Mouse (Mus musculus): ENCODE data around the gene Babam2.

The Babam2 gene

GRCm38 (mm10) chr5:32058481-32059253 lies 361.2 kb downstream of the Babam2 start:
- peak; percentile 3 for DNase-seq

- DNase-seq: peak; percentile 47
Observed at GRCm38 (mm10) chr5:32059254-32059796, 361.8 kb downstream of the Babam2 start.

GRCm38 (mm10) chr5:32060485-32060884 lies 363.0 kb downstream of the Babam2 start:
- DNase-seq: no peak

DNA sequence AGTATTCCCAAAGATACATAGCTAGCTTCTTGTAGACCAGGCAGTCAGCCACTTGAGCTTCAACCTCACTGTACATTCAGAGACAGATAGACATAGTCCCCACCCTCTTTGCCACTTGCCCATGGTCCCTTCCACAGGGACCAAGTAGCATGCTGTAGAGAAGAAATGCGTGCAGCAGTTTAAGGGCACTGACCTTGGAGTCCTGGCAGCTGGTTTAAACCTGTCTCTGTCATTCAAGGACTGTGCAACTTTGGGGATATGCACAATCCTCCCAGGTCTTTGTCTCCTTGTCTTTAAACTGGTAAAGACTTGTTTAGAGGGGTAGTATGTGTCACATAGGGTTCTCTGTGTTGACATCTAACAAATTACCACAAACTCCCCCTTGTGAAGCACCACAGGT lies 364.4 kb downstream of the Babam2 start:
- peak; percentile 1 for DNase-seq

- peak; percentile 32 for DNase-seq
Observed at GRCm38 (mm10) chr5:32064341-32065105, 367.0 kb downstream of the Babam2 start.

DNA sequence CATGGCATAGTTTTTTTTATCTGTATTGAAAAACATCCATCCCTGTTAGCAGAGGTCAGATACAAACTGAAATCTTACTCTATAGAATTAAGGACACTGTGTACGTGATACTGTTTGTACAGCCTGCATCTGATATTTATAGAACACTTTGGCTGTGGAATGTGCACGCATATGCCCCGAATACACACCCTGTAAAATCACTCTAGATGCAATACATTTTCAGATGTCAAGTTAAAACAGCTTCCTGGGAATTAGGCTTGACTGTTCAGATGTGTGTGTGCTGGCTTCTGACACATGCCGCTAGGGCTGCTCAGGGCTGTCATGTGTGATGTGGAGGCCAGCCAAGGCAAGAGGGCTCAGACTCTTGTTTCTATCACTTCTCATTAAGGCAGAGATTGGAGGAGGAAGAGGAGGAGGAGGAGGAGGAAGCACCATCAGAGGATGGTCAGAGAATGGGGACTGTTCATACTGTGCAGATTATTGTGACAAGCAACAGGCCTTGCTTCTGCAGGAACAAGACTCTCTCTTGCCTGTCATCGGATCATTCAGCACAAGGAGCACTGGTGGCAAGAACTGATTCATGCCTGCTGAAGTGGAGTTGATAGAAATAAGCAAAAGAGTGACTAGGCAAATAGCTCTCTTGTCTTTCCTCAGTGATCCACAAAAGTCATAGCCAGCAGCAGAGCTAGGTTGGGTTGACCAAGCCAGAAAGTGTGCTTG lies 368.7 kb downstream of the Babam2 start:
- peak; percentile 6 for DNase-seq

GRCm38 (mm10) chr5:32066839-32067238 lies 369.4 kb downstream of the Babam2 start:
- DNase-seq: peak; percentile 1

DNA sequence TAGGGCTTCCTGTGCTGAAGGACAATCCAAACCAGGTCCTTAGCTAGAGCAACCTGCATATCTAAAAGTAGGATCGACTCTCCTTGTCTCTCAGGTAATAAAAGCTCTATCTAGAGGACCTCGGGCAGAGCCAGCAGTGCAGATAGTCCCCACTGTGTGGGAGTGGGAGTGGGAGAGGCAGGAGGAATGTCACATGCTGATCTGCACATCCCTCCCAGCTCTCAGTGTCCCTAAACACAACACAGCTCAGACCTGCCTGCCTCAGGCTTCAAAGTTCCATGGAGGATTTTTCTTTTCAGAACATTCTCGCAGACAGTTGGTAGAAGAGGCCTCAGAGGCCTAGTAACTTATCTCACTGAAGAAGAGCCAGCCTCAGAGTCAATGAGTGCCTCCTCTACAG lies 371.1 kb downstream of the Babam2 start:
- peak; percentile 29 for DNase-seq

DNA sequence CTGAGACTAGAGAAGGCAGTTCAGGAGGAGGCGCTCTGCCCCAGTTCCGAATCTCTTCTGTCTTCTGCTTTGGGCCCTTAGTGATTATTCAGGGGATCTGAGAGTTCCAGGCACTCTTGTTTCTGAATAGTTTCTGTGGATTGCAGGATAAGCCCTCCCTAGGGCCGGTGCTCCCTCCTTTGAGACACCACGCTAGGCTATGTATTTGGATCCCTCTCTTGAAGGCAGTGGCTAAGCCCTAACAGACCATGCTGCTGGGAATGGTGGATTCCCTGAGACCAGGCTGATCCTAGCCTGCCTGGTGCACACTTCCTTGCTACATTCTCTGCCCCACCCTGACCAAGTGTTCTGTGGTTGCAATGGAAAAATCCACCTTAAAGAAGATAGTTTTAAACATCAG lies 371.6 kb downstream of the Babam2 start:
- DNase-seq: peak; percentile 5

DNA sequence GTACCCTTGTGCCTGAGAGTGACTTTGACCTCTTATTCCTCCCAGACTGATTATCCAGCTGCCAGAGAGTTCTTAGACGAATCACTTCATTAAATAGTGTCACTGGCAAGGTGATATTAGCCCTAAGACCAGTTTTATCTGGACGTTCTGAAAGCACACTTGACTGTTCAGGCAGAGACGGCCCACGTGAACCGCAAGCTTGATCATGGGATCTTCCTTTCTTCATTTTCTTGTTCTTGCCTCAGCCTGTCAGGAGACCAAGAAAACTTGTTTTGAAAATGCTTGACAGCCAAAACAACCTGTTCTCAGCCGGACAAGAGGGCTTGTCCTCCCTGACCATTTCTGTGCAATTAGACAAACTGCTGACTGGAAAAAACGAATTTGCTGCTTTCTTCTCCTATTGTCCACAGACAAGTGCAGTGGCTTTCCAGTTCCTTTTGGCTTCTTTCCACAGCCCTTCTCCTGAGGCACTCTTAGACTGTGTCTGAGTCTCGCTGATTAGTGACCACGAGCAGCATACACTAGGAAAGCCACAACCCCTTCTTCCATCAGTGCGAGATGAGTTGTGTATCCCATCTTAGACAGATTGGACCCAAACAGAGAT lies 372.2 kb downstream of the Babam2 start:
- peak; percentile 13 for DNase-seq

- peak; percentile 7 for DNase-seq
Observed at GRCm38 (mm10) chr5:32070781-32071180, 373.3 kb downstream of the Babam2 start.

- peak; percentile 5 for DNase-seq
Observed at GRCm38 (mm10) chr5:32071314-32071713, 373.8 kb downstream of the Babam2 start.

DNA sequence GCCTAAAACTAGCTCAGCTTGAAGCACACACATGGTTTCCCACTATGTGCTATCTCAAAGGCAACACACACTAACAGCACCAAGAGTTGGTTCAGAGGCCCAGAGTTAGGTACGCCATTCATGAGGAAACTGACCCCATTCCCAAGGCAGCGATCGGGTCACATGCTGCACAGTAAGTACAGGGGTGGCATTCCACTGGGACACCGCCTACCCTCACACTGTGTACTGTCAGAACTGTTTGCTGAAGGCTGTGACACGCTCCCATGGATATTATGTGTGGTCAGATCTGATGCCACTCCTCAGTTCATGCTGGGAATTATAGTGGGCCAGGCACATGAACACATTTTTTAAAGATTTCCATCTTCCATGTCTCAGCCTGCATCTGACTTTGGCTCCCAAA lies 374.3 kb downstream of the Babam2 start:
- no peak for DNase-seq

- DNase-seq: no peak
Observed at GRCm38 (mm10) chr5:32072877-32073276, 375.4 kb downstream of the Babam2 start.

DNA sequence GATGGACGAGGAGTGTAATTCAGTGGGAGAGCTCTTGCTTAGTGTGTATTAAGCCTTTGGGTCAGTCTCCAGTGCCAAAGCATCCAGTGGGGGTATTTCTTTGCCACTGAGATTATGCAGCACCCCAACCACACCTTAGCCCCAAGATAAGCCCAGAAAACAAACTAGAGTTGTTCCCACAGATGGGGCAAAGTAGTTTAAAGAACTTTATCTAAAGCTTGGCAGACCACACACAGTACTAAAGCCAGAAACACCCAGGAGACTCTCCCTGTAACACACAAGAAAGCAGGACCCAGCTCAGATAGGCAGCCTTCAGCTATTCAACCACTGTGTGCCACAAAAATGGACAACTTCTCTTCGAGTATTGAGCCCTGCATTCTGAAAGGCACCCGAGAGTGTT lies 376.6 kb downstream of the Babam2 start:
- DNase-seq: no peak

- DNase-seq: no peak
Observed at GRCm38 (mm10) chr5:32077139-32077538, 379.7 kb downstream of the Babam2 start.

DNA sequence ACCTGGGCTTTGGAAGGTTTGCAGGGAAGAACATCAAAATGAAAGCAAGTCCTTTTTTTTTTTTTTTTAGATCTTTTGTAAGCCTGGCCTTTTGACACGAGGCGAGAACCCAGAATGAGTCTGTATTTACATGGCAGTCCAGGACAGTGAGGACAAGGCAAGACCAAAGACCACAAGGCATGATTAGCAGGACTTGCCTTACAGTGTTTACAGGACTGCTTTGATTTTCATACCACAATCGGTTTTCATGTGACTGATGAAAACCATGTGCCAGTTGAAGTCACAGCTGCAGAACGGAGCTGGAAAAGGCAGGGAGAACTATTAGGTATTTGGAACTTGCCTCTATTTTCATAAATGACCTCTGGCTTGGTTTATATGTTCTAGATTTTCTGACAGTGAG lies 381.5 kb downstream of the Babam2 start:
- no peak for DNase-seq

DNA sequence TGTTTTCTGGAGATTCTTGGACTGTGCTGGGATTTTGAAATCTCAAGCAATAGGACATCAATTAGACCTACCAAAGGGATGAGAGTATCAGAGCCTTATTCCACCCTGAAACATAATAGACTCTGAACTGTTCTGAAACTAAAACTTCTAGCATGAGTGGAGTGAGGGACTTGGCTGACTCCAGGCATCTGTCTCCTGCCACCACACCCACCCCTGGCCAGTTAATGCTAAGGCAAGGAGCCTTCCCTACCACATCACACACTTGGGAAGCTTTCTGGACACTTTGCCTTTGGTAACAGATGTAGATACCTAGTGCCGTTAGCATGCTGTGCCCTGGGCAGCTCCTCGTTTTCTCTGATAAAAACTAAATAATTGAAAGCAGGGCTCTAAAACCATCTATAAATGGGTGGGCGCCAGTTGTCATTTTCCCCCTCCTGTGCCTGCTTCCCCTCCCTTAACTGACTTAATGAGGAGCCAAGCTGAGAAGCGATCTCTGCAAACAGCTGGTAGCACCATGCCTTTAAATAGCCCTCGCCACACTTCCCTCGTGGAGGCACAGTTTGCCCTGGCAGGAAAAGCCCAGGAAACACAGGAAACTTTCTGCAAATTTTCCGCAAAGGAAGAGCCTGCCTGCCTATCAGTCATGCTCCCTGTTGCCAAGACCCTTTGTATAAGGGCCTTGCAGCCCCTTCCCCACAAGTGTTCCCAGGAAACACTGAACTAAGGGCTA lies 383.2 kb downstream of the Babam2 start:
- no peak for DNase-seq

- peak; percentile 71 for DNase-seq
Observed at GRCm38 (mm10) chr5:32084401-32084804, 386.9 kb downstream of the Babam2 start.

DNA sequence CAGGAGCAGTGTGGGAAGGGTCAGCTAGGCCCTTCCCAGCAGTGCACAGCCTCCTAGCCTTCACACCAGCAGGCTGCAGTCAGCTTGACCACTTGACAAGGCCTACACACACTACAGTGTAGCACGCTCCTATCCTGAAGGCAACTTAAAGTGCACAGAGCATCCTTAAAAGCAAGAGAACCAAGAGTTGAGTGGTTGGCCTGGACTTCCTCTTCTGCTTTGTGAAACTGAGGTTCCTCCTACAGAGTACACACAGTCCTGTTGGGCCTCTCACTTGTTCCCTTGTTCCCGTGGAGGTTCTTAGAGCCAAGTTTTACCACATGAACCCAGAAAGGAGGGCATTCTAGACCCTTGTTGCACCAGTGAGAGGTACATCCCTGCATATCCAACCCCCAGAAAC lies 388.1 kb downstream of the Babam2 start:
- no peak for DNase-seq

- no peak for DNase-seq
Observed at GRCm38 (mm10) chr5:32085971-32086370, 388.5 kb downstream of the Babam2 start.

GRCm38 (mm10) chr5:32086526-32087090 lies 389.1 kb downstream of the Babam2 start:
- DNase-seq: no peak
